In genomic region chr12:72427722-72428126, GRCm38 (mm10) we compare ENCODE assay signal across 8 mouse cellular contexts. TPM values are rescaled to one million over a fixed set of nuclear protein-coding genes. Genes with fewer than 3 reads are reported as not detected.
DNase-seq lines count a peak whose midpoint lies in the region; ATAC-seq lines count a peak whose summit lies in the region.

No protein-coding gene starts in this region.

- no peaks in the 10 kb centered on the region for H3K9me3 ChIP-seq in embryonic facial prominence, embryonic 14.5 days (ENCODE audit: control insufficient read depth, low read length)
- H3K9me3 ChIP-seq in heart, embryonic 12.5 days (replicated peaks), result no peaks in the 10 kb centered on the region
- H3K9me3 ChIP-seq in liver, embryonic 11.5 days (ENCODE audit: control insufficient read depth, low read length), result no peaks in the 10 kb centered on the region
- H3K9me3 ChIP-seq in neural tube, embryonic 12.5 days, result no peaks in the 10 kb centered on the region

- peak; percentile 57 for ATAC-seq in embryonic facial prominence, embryonic 14.5 days (ENCODE audit: low read depth)
- ATAC-seq in heart, embryonic 12.5 days (ENCODE audit: insufficient number of reproducible peaks, low FRiP score), result no peak
- ATAC-seq in liver, embryonic 11.5 days (replicated peaks; ENCODE audit: low FRiP score), result 0 out of 2 replicates have a peak, but pooled peaks have one; percentile 39
- ATAC-seq in neural tube, embryonic 12.5 days (ENCODE audit: low FRiP score, low read depth), result peak; percentile 68; the same call in 1 of the 2 replicates

- WGBS in embryonic facial prominence, embryonic 14.5 days, result 18% methylated on average over 11 of the region's 11 CpGs
- WGBS in heart, embryonic 12.5 days, result 20% methylated on average over 11 of the region's 11 CpGs
- WGBS in liver, embryonic 11.5 days, result 30% methylated on average over 11 of the region's 11 CpGs
- WGBS in neural tube, embryonic 12.5 days, result 26% methylated on average over 11 of the region's 11 CpGs

- no peaks in the 10 kb centered on the region for H3K36me3 ChIP-seq in embryonic facial prominence, embryonic 14.5 days (ENCODE audit: control insufficient read depth, insufficient read depth, low read length)
- H3K36me3 ChIP-seq in heart, embryonic 12.5 days, result no peaks in the 10 kb centered on the region
- no peaks in the 10 kb centered on the region for H3K36me3 ChIP-seq in liver, embryonic 11.5 days (ENCODE audit: control insufficient read depth, insufficient read depth, low read length)
- no peaks in the 10 kb centered on the region for H3K36me3 ChIP-seq in neural tube, embryonic 12.5 days

- H3K4me2 ChIP-seq in embryonic facial prominence, embryonic 14.5 days (ENCODE audit: low read depth, low read length), result no peak overlapping the region
- H3K4me2 ChIP-seq in heart, embryonic 12.5 days, result peak overlapping the region; percentile 46
- peak overlapping the region; percentile 9; the same call in 1 of the 2 replicates for H3K4me2 ChIP-seq in liver, embryonic 11.5 days
- peak overlapping the region; percentile 14; the same call in 1 of the 2 replicates for H3K4me2 ChIP-seq in neural tube, embryonic 12.5 days (replicated peaks)

- no peak overlapping the region for H3K4me3 ChIP-seq in embryonic facial prominence, embryonic 14.5 days (ENCODE audit: low read depth, low read length)
- no peak overlapping the region; the same call in 1 of the 2 replicates for H3K4me3 ChIP-seq in heart, embryonic 12.5 days
- no peak overlapping the region for H3K4me3 ChIP-seq in liver, embryonic 11.5 days (ENCODE audit: low read depth, low read length)
- no peak overlapping the region for H3K4me3 ChIP-seq in neural tube, embryonic 12.5 days

- H3K27me3 ChIP-seq in embryonic facial prominence, embryonic 14.5 days (replicated peaks; ENCODE audit: control insufficient read depth, insufficient read depth, low read length), result no peaks in the 10 kb centered on the region
- no peaks in the 10 kb centered on the region for H3K27me3 ChIP-seq in heart, embryonic 12.5 days (replicated peaks)
- no peaks in the 10 kb centered on the region for H3K27me3 ChIP-seq in liver, embryonic 11.5 days (replicated peaks; ENCODE audit: control insufficient read depth, insufficient read depth, low read length)
- H3K27me3 ChIP-seq in neural tube, embryonic 12.5 days (replicated peaks), result no peaks in the 10 kb centered on the region

- peak; percentile 61 for DNase-seq in A20 (ENCODE audit: low read depth, low spot score)
- peak; percentile 51 to 73 for DNase-seq in adrenal gland, postnatal 36 days
- DNase-seq in embryonic facial prominence, embryonic 14.5 days (ENCODE audit: low spot score), result peak; percentile 82
- peak; percentile 68 to 78 for DNase-seq in kidney, postnatal 25 days
- DNase-seq in liver, embryonic 11.5 days (ENCODE audit: low spot score), result peak; percentile 47
- peak; percentile 78 for DNase-seq in testis, postnatal 10 days (ENCODE audit: low spot score)

- no peak overlapping the region for H3K9ac ChIP-seq in embryonic facial prominence, embryonic 14.5 days (ENCODE audit: low read depth, low read length)
- H3K9ac ChIP-seq in heart, embryonic 12.5 days, result no peak overlapping the region
- no peak overlapping the region for H3K9ac ChIP-seq in liver, embryonic 11.5 days (ENCODE audit: low read depth, low read length)
- H3K9ac ChIP-seq in neural tube, embryonic 12.5 days, result no peak overlapping the region

- H3K4me1 ChIP-seq in embryonic facial prominence, embryonic 14.5 days (ENCODE audit: control insufficient read depth, insufficient read depth, low read length), result no peaks in the 10 kb centered on the region
- H3K4me1 ChIP-seq in heart, embryonic 12.5 days (replicated peaks), result peaks cover 4% of the 10 kb centered on the region; the same call in 1 of the 2 replicates
- no peaks in the 10 kb centered on the region for H3K4me1 ChIP-seq in liver, embryonic 11.5 days (replicated peaks; ENCODE audit: control insufficient read depth, insufficient read depth, low read length)
- H3K4me1 ChIP-seq in neural tube, embryonic 12.5 days, result no peaks in the 10 kb centered on the region

- H3K27ac ChIP-seq in embryonic facial prominence, embryonic 14.5 days (replicated peaks; ENCODE audit: low read depth, low read length), result no peak overlapping the region
- H3K27ac ChIP-seq in heart, embryonic 12.5 days (ENCODE audit: poor library complexity, severe bottlenecking), result no peak overlapping the region
- H3K27ac ChIP-seq in liver, embryonic 11.5 days (ENCODE audit: low read depth, low read length), result no peak overlapping the region
- H3K27ac ChIP-seq in neural tube, embryonic 12.5 days, result no peak overlapping the region

RNA-seq across cellular contexts. Expression of gene Lrrc9, which starts 13.9 kb away (rescaled TPM):
- 1 to 10 TPM; 1.1 to 6.3 TPM for total RNA-seq in adrenal gland, postnatal 36 days (2021)
- polyA plus RNA-seq in embryonic facial prominence, embryonic 14.5 days (2014; fragmentation: Nextera tagmentation; extraction: Ambion mirVana), result 0.26 and 0.62 TPM in 2 replicates
- polyA plus RNA-seq in heart, embryonic 12.5 days (2016; fragmentation: Nextera tagmentation; extraction: Ambion mirVana), result 1.6 and 1.8 TPM in 2 replicates
- polyA plus RNA-seq in liver, embryonic 11.5 days (2014; fragmentation: Nextera tagmentation; extraction: Ambion mirVana), result 0.34 and 0.58 TPM in 2 replicates
- polyA plus RNA-seq in neural tube, embryonic 12.5 days (2016; fragmentation: Nextera tagmentation; extraction: Ambion mirVana), result 2.9 and 4.4 TPM in 2 replicates

RNA-seq across cellular contexts. Expression of gene Rtn1, which starts 18.9 kb away (rescaled TPM):
- total RNA-seq in adrenal gland, postnatal 36 days (2021), result 10 to 100 TPM; 17.5 to 17.7 TPM
- 84.9 and 87.0 TPM in 2 replicates for polyA plus RNA-seq in embryonic facial prominence, embryonic 14.5 days (2014; fragmentation: Nextera tagmentation; extraction: Ambion mirVana)
- 18.4 and 20.1 TPM in 2 replicates for polyA plus RNA-seq in heart, embryonic 12.5 days (2016; fragmentation: Nextera tagmentation; extraction: Ambion mirVana)
- 3.6 and 4.3 TPM in 2 replicates for polyA plus RNA-seq in liver, embryonic 11.5 days (2014; fragmentation: Nextera tagmentation; extraction: Ambion mirVana)
- 999 and 1,030 TPM in 2 replicates for polyA plus RNA-seq in neural tube, embryonic 12.5 days (2016; fragmentation: Nextera tagmentation; extraction: Ambion mirVana)

Comparison
In these comparisons a context has a peak if more than half of its experiments do, and no peak if none do; other contexts are left out.
1. RNA of gene Rtn1, which starts 18.9 kb away (polyA plus RNA-seq): 999 to 1,030 TPM in neural tube, embryonic 12.5 days; 84.9 to 87.0 TPM in embryonic facial prominence, embryonic 14.5 days, 18.4 to 20.1 TPM in heart, embryonic 12.5 days and 3.6 to 4.3 TPM in liver, embryonic 11.5 days; every median in the first group is over 10 times any median in the second.
2. Peak in every context shown above with its lines, with median percentiles within 50 percentile points of each other: DNase-seq.